Mouse (Mus musculus): Measurements from ENCODE around the gene Pde8b.

GRCm38 (mm10) chr13:95032127-95032831 lies 217.9 kb downstream of the Pde8b start:
- TF ChIP-seq CTCF (IDR thresholded peaks at IDR 0.05; ENCODE audit: control insufficient read depth, insufficient read depth, low read length) (no peak), POLR2A (IDR thresholded peaks at IDR 0.05; ENCODE audit: borderline replicate concordance, control insufficient read depth, low read depth, low read length) (no peak)

Data from bone marrow, adult 2 months (tissue).